Mouse (Mus musculus): Measurements from ENCODE around the gene Naaladl2.

DNA sequence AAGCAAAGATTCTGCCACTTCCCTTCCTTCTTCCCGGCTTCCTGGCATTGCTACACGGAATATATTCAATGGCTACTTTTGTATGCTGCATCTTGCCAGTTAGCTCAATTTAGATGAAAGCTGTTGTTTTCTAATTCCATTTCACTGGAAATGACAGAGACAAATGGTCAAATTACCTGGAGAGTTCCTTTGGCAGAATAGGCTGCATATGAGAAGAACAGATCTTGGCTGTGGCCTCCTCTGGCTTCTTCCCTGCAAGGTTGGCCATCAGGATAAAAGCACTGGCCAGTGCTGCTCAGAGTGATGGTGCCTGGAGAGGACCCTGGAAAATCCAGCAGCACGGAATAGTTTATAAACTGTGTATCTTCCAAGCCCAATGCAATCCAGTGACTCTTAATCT, 711.3 kb downstream of the Naaladl2 start:
- TF ChIP-seq CTCF (IDR thresholded peaks at IDR 0.05; ENCODE audit: low read depth): no peak
- TF ChIP-seq EP300 (IDR thresholded peaks at IDR 0.05; ENCODE audit: low read depth): no peak
